Mouse (Mus musculus) C2C12 (cell line): Measurements from ENCODE around the gene Psme4. TPM values are rescaled to one million over a fixed set of nuclear protein-coding genes. Genes with fewer than 3 reads are reported as not detected.

Source experiments
- H3K27me3 ChIP-seq: one replicate; pipeline ENCODE4 v1.6.1; 2011; ENCODE audit not compliant: control insufficient read depth, insufficient read depth, insufficient read length
- H3K36me3 ChIP-seq: one replicate; pipeline ENCODE4 v1.6.1; 2011; ENCODE audit not compliant: control insufficient read depth, insufficient read depth
- H3K4me3 ChIP-seq: one replicate; pipeline ENCODE4 v1.5.1; 2011; ENCODE audit warnings: mild to moderate bottlenecking, control low read depth; ENCODE audit not compliant: poor library complexity, insufficient read depth, severe bottlenecking
- H3K79me2 ChIP-seq: one replicate; pipeline ENCODE4 v1.6.1; 2011; ENCODE audit not compliant: control insufficient read depth, insufficient read depth
- H3K79me3 ChIP-seq: one replicate; pipeline ENCODE4 v1.6.1; 2011; ENCODE audit warnings: low read depth, control low read depth
- H3ac ChIP-seq: one replicate; pipeline ENCODE3; 2011; ENCODE audit warnings: low read depth; ENCODE audit not compliant: control insufficient read depth, insufficient read length
- CEBPB ChIP-seq: IDR thresholded peaks from one replicate; pipeline ENCODE4 v1.6.1; 2011; ENCODE audit warnings: low read depth, mild to moderate bottlenecking, control low read depth, moderate library complexity
- CTCF ChIP-seq: IDR thresholded peaks from one replicate; pipeline ENCODE4 v1.5.1; 2011; ENCODE audit not compliant: control insufficient read depth, insufficient read depth, insufficient read length
- FOSL1 ChIP-seq: IDR thresholded peaks from one replicate; pipeline ENCODE4 v1.8.0; 2011; ENCODE audit warnings: mild to moderate bottlenecking, low read length; ENCODE audit not compliant: poor library complexity, insufficient read depth, severe bottlenecking
- MAX ChIP-seq: IDR thresholded peaks from one replicate; pipeline ENCODE4 v1.6.1; 2011; ENCODE audit warnings: mild to moderate bottlenecking, control low read depth
- MYOD1 ChIP-seq: IDR thresholded peaks from one replicate; pipeline ENCODE4 v1.6.1; 2011; ENCODE audit warnings: low read depth; ENCODE audit not compliant: control insufficient read depth, insufficient read length
- MYOG ChIP-seq: IDR thresholded peaks from one replicate; pipeline ENCODE4 v1.6.1; 2011; ENCODE audit not compliant: control insufficient read depth, insufficient read length; ENCODE audit errors: extremely low read depth
- USF1 ChIP-seq: IDR thresholded peaks from one replicate; pipeline ENCODE4 v1.6.1; 2011; ENCODE audit warnings: low read depth, mild to moderate bottlenecking, control low read depth, moderate library complexity
- polyA plus RNA-seq: library from polyadenylated mRNA; unstranded; fragments of >200 nt; fragmentation: generic; extraction: Trizol; gene quantifications from one replicate; pipeline ENCODE4 v1.2.1, GENCODE M21; 2012; ENCODE audit warnings: missing spikeins

Psme4 gene
- polyA plus RNA-seq, 1 experiment, result 13.3 TPM

DNA sequence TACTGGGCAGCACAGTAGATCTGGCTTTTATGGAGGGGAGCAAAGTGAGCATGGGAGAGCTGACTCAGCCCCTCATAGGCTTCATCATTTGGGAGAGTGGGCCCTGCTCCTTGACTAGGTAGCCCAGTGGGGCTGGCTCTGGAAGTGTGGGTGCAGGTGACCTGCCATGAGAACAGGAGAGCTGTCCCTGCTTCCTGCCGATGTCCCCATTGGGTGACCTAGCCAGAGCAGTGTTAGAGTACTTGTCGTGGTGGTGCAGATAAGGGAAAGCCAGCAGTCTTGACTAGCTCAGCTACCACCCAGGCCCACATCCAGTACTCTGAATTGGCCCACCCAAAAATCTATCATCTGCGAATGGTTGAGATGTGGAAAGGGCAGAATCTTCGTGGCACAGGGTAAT lies 6.0 kb downstream of the Psme4 start:
- TF ChIP-seq CTCF (no peak), USF1 (no peak), FOSL1 (no peak), CEBPB (no peak), MYOD1 (no peak), MAX (no peak)
- no peaks in the 10 kb centered on the region for H3K27me3 ChIP-seq
- H3K79me2 ChIP-seq, result peaks cover 100% of the 10 kb centered on the region
- H3K36me3 ChIP-seq, result no peaks in the 10 kb centered on the region
- H3K4me3 ChIP-seq, result no peak overlapping the region
- H3K79me3 ChIP-seq, result peaks cover 94% of the 10 kb centered on the region
- no peak overlapping the region for H3ac ChIP-seq

DNA sequence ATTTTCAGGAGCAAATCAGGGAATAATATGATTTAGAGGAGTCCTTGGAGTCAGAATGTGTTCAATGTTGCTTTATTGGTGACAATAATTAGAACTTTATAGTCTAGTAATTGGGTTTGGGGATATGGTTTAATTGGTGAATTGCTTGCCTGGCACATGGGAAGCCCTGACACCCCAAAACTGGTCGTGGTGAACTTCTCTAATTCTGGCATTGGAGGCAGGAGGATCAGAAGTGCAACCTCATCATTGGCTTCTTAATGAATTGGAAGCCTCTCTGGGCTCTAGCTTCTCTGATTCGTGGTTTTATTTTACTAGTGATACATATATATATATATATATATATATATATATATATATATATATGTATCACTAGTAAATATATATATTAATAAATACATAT lies 9.4 kb downstream of the Psme4 start:
- H3K4me3 ChIP-seq, result no peak overlapping the region
- no peak overlapping the region for H3ac ChIP-seq
- H3K79me2 ChIP-seq, result peaks cover 100% of the 10 kb centered on the region
- H3K27me3 ChIP-seq, result no peaks in the 10 kb centered on the region
- no peaks in the 10 kb centered on the region for H3K36me3 ChIP-seq
- no peak for TF ChIP-seq CEBPB
- peaks cover 89% of the 10 kb centered on the region for H3K79me3 ChIP-seq

GRCm38 (mm10) chr11:30781612-30782011 lies 10.1 kb downstream of the Psme4 start:
- Histone ChIP-seq H3K79me3 (peaks cover 91% of the 10 kb centered on the region), H3K79me2 (peaks cover 100% of the 10 kb centered on the region), H3ac (no peak overlapping the region), H3K36me3 (no peaks in the 10 kb centered on the region), H3K4me3 (no peak overlapping the region), H3K27me3 (no peaks in the 10 kb centered on the region)
- no peak for TF ChIP-seq MAX
- no peak for TF ChIP-seq MYOD1
- TF ChIP-seq USF1, result no peak
- TF ChIP-seq CTCF, result no peak
- no peak for TF ChIP-seq FOSL1
- TF ChIP-seq MYOG, result no peak
- no peak for TF ChIP-seq CEBPB

DNA sequence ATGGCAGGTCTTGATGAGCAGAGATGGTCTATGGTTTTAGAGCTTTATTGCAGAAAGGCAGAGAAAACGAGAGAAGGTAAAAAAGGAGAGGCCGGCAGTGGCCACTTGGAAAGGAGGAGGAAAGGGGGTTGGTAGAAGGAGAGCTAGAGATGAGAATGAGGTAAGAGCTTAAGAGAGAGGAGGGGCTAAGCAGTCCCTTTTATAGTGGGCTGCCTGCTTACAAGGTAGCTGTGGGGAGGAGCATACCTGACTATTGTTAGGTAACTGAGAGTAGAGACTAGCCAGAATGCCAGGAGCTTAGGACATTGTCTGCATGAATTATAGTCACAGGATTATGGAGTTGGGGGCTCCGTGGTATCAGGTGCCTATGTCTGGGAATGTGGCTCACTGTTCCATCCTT lies 14.0 kb downstream of the Psme4 start:
- no peak overlapping the region for H3ac ChIP-seq
- no peaks in the 10 kb centered on the region for H3K36me3 ChIP-seq
- no peak for TF ChIP-seq MYOG
- no peak for TF ChIP-seq MAX
- no peak for TF ChIP-seq CTCF
- no peak for TF ChIP-seq CEBPB
- no peak for TF ChIP-seq MYOD1
- no peak for TF ChIP-seq USF1
- no peak for TF ChIP-seq FOSL1
- no peaks in the 10 kb centered on the region for H3K27me3 ChIP-seq
- peaks cover 89% of the 10 kb centered on the region for H3K79me3 ChIP-seq
- H3K79me2 ChIP-seq, result peaks cover 100% of the 10 kb centered on the region
- H3K4me3 ChIP-seq, result no peak overlapping the region

DNA sequence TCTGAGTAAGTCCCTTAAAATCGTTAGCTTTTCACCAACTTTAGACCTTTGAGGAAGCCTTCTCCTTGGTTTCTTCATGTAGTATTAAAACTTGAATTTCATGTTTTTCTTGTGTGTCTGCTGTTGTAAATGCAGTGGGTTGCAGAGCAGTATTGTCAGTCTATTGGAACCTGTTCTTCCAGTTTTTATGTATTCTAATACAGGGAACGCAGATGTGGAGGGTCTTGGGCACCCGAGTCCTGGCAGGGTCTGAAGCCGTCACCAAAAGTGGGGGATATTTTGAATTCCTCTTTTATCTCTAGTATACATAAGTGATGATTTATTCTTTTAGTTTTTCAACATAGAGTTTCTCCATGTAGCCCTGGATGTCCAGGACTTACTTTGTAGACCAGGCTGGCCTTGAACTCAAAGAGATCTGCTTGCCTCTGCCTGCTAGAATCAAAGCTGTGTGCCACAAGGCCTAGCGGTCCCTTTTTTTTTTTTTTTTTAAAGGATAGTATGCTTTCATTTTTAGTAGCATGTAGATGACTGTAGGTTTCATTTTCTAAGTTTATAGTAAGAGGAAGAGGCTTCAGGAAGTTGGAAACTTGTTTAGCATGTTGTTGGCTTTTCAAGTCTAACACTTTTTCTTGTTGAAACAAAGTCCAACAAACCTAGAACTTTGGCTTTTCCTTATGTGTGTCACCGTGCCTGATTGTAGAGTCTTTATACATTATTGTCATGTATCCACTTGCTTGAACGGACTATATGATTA lies 14.9 kb downstream of the Psme4 start:
- Histone ChIP-seq H3K27me3 (no peaks in the 10 kb centered on the region), H3K4me3 (no peak overlapping the region), H3K79me3 (peaks cover 89% of the 10 kb centered on the region), H3ac (no peak overlapping the region), H3K36me3 (peaks cover 1% of the 10 kb centered on the region), H3K79me2 (peaks cover 100% of the 10 kb centered on the region)
- TF ChIP-seq MYOD1 (no peak), FOSL1 (no peak), CTCF (no peak), MYOG (no peak), USF1 (no peak), CEBPB (no peak), MAX (no peak)

DNA sequence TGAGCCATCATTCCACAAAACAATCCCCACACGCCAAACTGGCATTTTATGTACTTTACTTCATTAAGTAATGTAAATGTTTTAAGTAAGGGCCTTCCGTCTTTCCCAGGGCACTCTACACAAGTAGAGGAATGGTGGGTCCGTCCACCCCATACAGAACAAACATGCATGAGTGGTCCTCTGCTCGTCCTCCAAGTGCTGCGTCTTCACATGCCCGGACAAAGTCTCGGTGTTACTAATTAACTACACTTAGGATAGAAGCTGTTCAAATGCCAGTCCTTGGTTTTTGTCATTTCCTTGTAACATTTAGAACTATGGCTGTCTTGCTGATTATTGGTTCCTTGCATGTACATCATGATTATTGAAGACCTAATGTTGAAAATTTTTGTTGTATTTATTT lies 21.2 kb downstream of the Psme4 start:
- H3K4me3 ChIP-seq, result no peak overlapping the region
- peaks cover 90% of the 10 kb centered on the region for H3K79me2 ChIP-seq
- TF ChIP-seq MYOD1, result no peak
- TF ChIP-seq MAX, result no peak
- TF ChIP-seq CTCF, result no peak
- TF ChIP-seq MYOG, result no peak
- no peak for TF ChIP-seq USF1
- TF ChIP-seq FOSL1, result no peak
- no peak for TF ChIP-seq CEBPB
- H3K36me3 ChIP-seq, result peaks cover 34% of the 10 kb centered on the region
- H3ac ChIP-seq, result no peak overlapping the region
- peaks cover 65% of the 10 kb centered on the region for H3K79me3 ChIP-seq
- no peaks in the 10 kb centered on the region for H3K27me3 ChIP-seq
